Mouse (Mus musculus) adrenal gland, adult 18-20 months (tissue): Measurements from ENCODE around the gene Figla. TPM values are rescaled to one million over a fixed set of nuclear protein-coding genes. Genes with fewer than 3 reads are reported as not detected.

ENCODE experiments used
- DNase-seq, 2 experiments: peaks; one replicate each; pipeline ENCODE4 v3.0.0; 2021 to 2022; ENCODE audit warnings: low spot score in 2 of 2
- total RNA-seq, 2 experiments: library from RNA; stranded (reverse); gene quantifications; 1 replicate in 1 of 2; 2 replicates in 1 of 2; pipeline ENCODE4 v1.2.3; 2021

Gene Figla
- total RNA-seq, 2 experiments from 2014 or later, result not detected

DNA sequence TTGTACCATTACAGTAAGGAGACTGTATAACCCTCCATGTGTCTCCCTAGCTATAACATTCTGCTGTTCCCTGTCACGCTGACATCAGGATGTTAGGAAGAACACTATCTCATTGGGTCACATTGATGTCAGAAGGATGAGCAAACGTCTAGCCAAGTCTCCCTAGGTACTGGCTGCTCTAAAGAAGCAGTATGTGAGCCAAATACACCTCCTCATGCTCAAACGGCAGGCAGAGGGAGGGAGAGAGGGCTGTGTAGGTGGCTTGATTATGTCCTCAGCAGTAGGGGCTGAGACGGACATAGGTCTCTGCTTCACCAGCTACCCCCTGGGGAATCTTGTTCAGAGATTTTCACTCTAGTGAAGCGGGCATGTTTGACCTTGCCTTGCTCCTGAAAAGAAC lies 51.2 kb downstream of the Figla start:
- DNase-seq, result no peak

DNA sequence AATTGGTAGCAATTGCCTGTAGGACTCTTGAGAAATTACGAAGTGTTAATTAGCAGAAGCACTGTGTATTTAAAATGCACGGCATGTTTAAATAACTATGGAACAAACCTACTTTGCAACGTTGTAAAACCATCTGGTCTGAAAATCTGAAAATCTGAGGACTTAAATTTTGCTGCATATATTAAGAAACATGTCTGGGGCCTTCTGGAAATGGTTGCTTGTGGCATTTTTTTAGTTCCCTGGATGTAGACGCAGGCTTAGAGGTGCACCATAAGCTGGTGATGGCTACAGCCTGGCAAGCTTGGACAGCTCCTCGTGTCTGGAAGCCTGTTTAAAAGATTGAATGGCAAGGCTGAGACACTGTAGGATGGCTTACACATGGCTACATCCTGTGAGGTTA lies 53.0 kb downstream of the Figla start:
- DNase-seq, result no peak

DNA sequence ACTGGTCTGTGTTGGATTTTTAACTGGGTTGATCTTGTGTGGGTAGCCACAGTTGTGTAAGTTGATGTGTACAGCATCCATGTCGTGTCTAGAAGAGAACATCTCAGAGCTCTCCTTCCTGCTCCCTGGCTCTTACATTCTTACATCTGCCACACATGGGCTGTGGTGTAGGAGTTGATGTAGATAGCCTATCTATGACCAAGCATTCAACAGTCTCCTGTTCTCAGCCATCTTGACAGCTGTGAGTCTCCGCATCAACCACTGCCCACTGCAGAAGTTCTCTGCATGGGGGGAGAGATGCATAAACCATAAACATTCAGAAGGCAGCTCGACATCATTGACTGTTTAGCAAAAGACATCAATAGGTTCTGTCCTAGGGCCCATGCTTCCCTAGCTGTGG lies 53.9 kb downstream of the Figla start:
- DNase-seq, result no peak

DNA sequence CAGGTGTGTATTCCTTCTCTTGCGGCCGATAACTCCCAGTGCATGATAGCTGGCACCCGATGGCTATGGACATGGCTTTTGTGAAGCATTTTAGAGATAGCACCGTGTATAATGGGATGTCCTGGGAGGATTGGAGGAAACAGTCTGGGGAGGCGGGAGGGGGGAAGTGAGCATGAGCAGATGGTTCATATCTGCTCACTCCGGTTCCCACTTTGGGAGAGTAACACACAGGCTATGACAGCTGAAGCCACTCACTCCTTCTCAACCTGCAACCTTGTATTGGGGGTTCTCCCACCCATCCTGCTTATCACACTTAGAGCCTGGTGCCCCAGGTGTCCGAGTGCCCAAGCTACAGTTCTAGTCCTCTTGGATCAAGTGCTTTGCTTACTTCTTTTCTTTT lies 54.3 kb downstream of the Figla start:
- no peak for DNase-seq

Other genes starting within 250 kb of the Figla start
- gene Nat8f6, start 195.2 kb upstream of the Figla start, total RNA-seq, result 1 to 10 TPM; 1.4 to 1.8 TPM
- 10 to 100 TPM in 1 of 2 experiments, 1 to 10 TPM in 1; 7.0 to 10.2 TPM for gene Nat8f5, start 195.2 kb upstream of the Figla start, total RNA-seq
- 1 to 10 TPM; 4.1 to 5.4 TPM for gene Nat8, start 184.1 kb upstream of the Figla start, total RNA-seq
- 1 to 10 TPM; 1.6 to 3.1 TPM for gene Nat8f2, start 147.0 kb upstream of the Figla start, total RNA-seq
- 1 to 10 TPM; 7.0 to 9.5 TPM for gene Nat8f4, start 111.3 kb upstream of the Figla start, total RNA-seq
- gene Tprkb, start 104.3 kb upstream of the Figla start, total RNA-seq, result 10 to 100 TPM; 38.4 to 47.2 TPM
- gene Nat8f1, start 100.5 kb upstream of the Figla start, total RNA-seq, result 10 to 100 TPM; 25.5 to 45.2 TPM
- 100 to 1,000 TPM; 107 to 157 TPM for gene Dusp11, start 54.5 kb upstream of the Figla start, total RNA-seq
- gene Add2, start 12.5 kb downstream of the Figla start, total RNA-seq, result under 1 TPM; 0.80 to 0.90 TPM
- gene Tgfa, start 179.1 kb downstream of the Figla start, total RNA-seq, result 10 to 100 TPM in 1 of 2 experiments, 1 to 10 TPM in 1; 5.1 to 14.0 TPM